Mouse (Mus musculus) cerebral cortex, adult 2 months (tissue): ENCODE data around the gene Pknox1.

ENCODE experiments used
- WGBS: fragments of 180-500 bp; shearing (Covaris S2); methylation state at CpG from one replicate; pipeline ENCODE4 v1.1.7; 2018; 5-methylcytosine and 5-hydroxymethylcytosine counted together

The Pknox1 gene

GRCm38 (mm10) chr17:31564015-31564857, at the start of gene Pknox1:
Gene Pknox1, plus strand, starts transcription at chr17:31564734.
- WGBS = under 1% methylated on average over 70 of the region's 72 CpGs

- WGBS = 3% methylated on average over 7 of the region's 7 CpGs
Measured at GRCm38 (mm10) chr17:31519344-31519945, 45.1 kb upstream of the Pknox1 start.

- WGBS = under 1% methylated on average over 45 of the region's 45 CpGs
Measured at GRCm38 (mm10) chr17:31519946-31520838, 44.3 kb upstream of the Pknox1 start, which contains the start of the genes Wdr4 and Ndufv3. Gene Wdr4, minus strand, starts transcription at chr17:31519980. Gene Ndufv3, plus strand, starts transcription at chr17:31520115.

- 14% methylated on average over 3 of the region's 3 CpGs for WGBS
Measured at GRCm38 (mm10) chr17:31520895-31521294, 43.6 kb upstream of the Pknox1 start.

GRCm38 (mm10) chr17:31521948-31522347, 42.6 kb upstream of the Pknox1 start:
- WGBS = 62% methylated on average over 6 of the region's 6 CpGs

GRCm38 (mm10) chr17:31525114-31525513, 39.4 kb upstream of the Pknox1 start:
- 86% methylated on average over 4 of the region's 4 CpGs for WGBS

GRCm38 (mm10) chr17:31525816-31526215, 38.7 kb upstream of the Pknox1 start:
- WGBS = 100% methylated on average over 3 of the region's 3 CpGs

- 39% methylated on average over 15 of the region's 15 CpGs for WGBS
Measured at GRCm38 (mm10) chr17:31529314-31529713, 35.2 kb upstream of the Pknox1 start.

GRCm38 (mm10) chr17:31531441-31532158, 32.9 kb upstream of the Pknox1 start:
- 86% methylated on average over 14 of the region's 14 CpGs for WGBS

GRCm38 (mm10) chr17:31532331-31532730, 32.2 kb upstream of the Pknox1 start:
- WGBS = 99% methylated on average over 4 of the region's 4 CpGs

GRCm38 (mm10) chr17:31535358-31535757, 29.2 kb upstream of the Pknox1 start:
- WGBS = 56% methylated on average over 4 of the region's 4 CpGs

GRCm38 (mm10) chr17:31535871-31536629, 28.5 kb upstream of the Pknox1 start:
- 6% methylated on average over 8 of the region's 8 CpGs for WGBS

GRCm38 (mm10) chr17:31540101-31540500, 24.4 kb upstream of the Pknox1 start:
- WGBS = 68% methylated on average over 3 of the region's 3 CpGs

- 65% methylated on average over 4 of the region's 4 CpGs for WGBS
Measured at GRCm38 (mm10) chr17:31540809-31541459, 23.6 kb upstream of the Pknox1 start.

- WGBS = 63% methylated on average over 6 of the region's 6 CpGs
Measured at GRCm38 (mm10) chr17:31541460-31541831, 23.1 kb upstream of the Pknox1 start.

GRCm38 (mm10) chr17:31543574-31543973, 21.0 kb upstream of the Pknox1 start:
- WGBS = 52% methylated on average over 6 of the region's 6 CpGs

- WGBS = 88% methylated on average over 9 of the region's 9 CpGs
Measured at GRCm38 (mm10) chr17:31546444-31547196, 17.9 kb upstream of the Pknox1 start.

- 69% methylated on average over 3 of the region's 3 CpGs for WGBS
Measured at GRCm38 (mm10) chr17:31547974-31548373, 16.6 kb upstream of the Pknox1 start.

- WGBS = 80% methylated on average over 8 of the region's 8 CpGs
Measured at GRCm38 (mm10) chr17:31549389-31549788, 15.1 kb upstream of the Pknox1 start.
